ENCODE assay signal across 23 mouse cellular contexts in genomic region chr19:57961738-57962640, GRCm38 (mm10).
DNase-seq lines count a peak whose midpoint lies in the region; ATAC-seq lines count a peak whose summit lies in the region.
"Had no signal": no experiment of that assay in that cellular context is flagged by ENCODE, and none has a peak within 500 bp of the region (broad histone marks: within the 10 kb centered on the region; RNA-seq: fewer than 3 reads in every experiment).

No protein-coding gene starts in this region.

- intact Hi-C loops in left cerebral cortex, postnatal 14 days (cut with DNase I) = no loop called here

- no peaks in the 10 kb centered on the region for H3K27me3 ChIP-seq in neural tube, embryonic 13.5 days
- H3K27me3 ChIP-seq in intestine, embryonic 16.5 days (replicated peaks; ENCODE audit: control insufficient read depth, insufficient read depth, low read length) = no peaks in the 10 kb centered on the region
- H3K27me3 ChIP-seq: embryonic facial prominence, embryonic 15.5 days; hindbrain, embryonic 15.5 days had no signal

- no peaks in the 10 kb centered on the region for H3K36me3 ChIP-seq in neural tube, embryonic 13.5 days
- H3K36me3 ChIP-seq in intestine, embryonic 16.5 days (ENCODE audit: control insufficient read depth, insufficient read depth, low read length) = no peaks in the 10 kb centered on the region
- H3K36me3 ChIP-seq: embryonic facial prominence, embryonic 15.5 days; hindbrain, embryonic 15.5 days had no signal

- WGBS in neural tube, embryonic 13.5 days = 43% methylated on average over 16 of the region's 16 CpGs
- WGBS in intestine, embryonic 16.5 days = 80% methylated on average over 16 of the region's 16 CpGs

- peaks cover 16% of the 10 kb centered on the region for H3K4me1 ChIP-seq in neural tube, embryonic 13.5 days (replicated peaks)
- H3K4me1 ChIP-seq in intestine, embryonic 16.5 days (ENCODE audit: control insufficient read depth, insufficient read depth, low read length) = peaks cover 3% of the 10 kb centered on the region; the same call in 1 of the 2 replicates
- H3K4me1 ChIP-seq: embryonic facial prominence, embryonic 15.5 days had no signal

- no peak overlapping the region for H3K4me3 ChIP-seq in neural tube, embryonic 13.5 days
- no peak overlapping the region for H3K4me3 ChIP-seq in intestine, embryonic 16.5 days (ENCODE audit: low read length)
- H3K4me3 ChIP-seq: embryonic facial prominence, embryonic 15.5 days; heart, adult 2 months; hindbrain, embryonic 15.5 days had no signal

- ATAC-seq in neural tube, embryonic 13.5 days (ENCODE audit: low read depth) = no peak
- peak; percentile 63 for ATAC-seq in intestine, embryonic 16.5 days
- ATAC-seq in monocyte, adult 5-6 weeks (replicated peaks; ENCODE audit: insufficient number of reproducible peaks, low FRiP score, low TSS enrichment, poor library complexity, severe bottlenecking) = no peak

- no peaks in the 10 kb centered on the region for H3K9me3 ChIP-seq in neural tube, embryonic 13.5 days
- H3K9me3 ChIP-seq in intestine, embryonic 16.5 days (ENCODE audit: control insufficient read depth, low read length) = no peaks in the 10 kb centered on the region
- H3K9me3 ChIP-seq: embryonic facial prominence, embryonic 15.5 days; hindbrain, embryonic 15.5 days had no signal

- no peak overlapping the region for H3K4me2 ChIP-seq in neural tube, embryonic 13.5 days
- H3K4me2 ChIP-seq in intestine, embryonic 16.5 days (ENCODE audit: low read depth, low read length) = no peak overlapping the region
- H3K4me2 ChIP-seq: embryonic facial prominence, embryonic 15.5 days; hindbrain, embryonic 15.5 days had no signal

- H3K9ac ChIP-seq in neural tube, embryonic 13.5 days = no peak overlapping the region
- no peak overlapping the region for H3K9ac ChIP-seq in intestine, embryonic 16.5 days (ENCODE audit: low read depth, low read length)
- H3K9ac ChIP-seq: embryonic facial prominence, embryonic 15.5 days; hindbrain, embryonic 15.5 days had no signal

- 0 out of 2 replicates have a peak overlapping the region, but pooled peaks have one; percentile 23 for H3K27ac ChIP-seq in neural tube, embryonic 13.5 days (replicated peaks)
- H3K27ac ChIP-seq in intestine, embryonic 16.5 days (ENCODE audit: low read length) = no peak overlapping the region
- H3K27ac ChIP-seq: embryonic facial prominence, embryonic 15.5 days; heart, adult 2 months; hindbrain, embryonic 15.5 days had no signal

- DNase-seq in heart, adult 11 months = peak; percentile 74
- DNase-seq in heart, adult 18-20 months = no peak
- DNase-seq in neural tube, embryonic 10.5 days (ENCODE audit: extremely low spot score, low spot score) = no peak
- DNase-seq in gastrocnemius, postnatal 10 days = no peak
- DNase-seq in left cerebral cortex, postnatal 14 days (ENCODE audit: low spot score in 2 of 2) = no peak
- DNase-seq: adrenal gland, postnatal 36 days; B cell, adult 2 months; cerebellum, adult 2 months; heart, adult 2 months; heart, postnatal 36 days; kidney, adult 18-20 months; kidney, postnatal 10 days; left cerebral cortex, postnatal 4 days; liver; lung, adult 2 months; lung, postnatal 36 days; right cerebral cortex, postnatal 4 days; thymus, postnatal 25 days had no signal
